Mouse (Mus musculus) mesoderm, embryonic 11.5 days (tissue): ENCODE measurements around the gene Jsrp1.
A peak's percentile ranks its signal among the peaks of the same experiment; 100 is the strongest.

Experiments
- DNase-seq: peaks from one replicate; pipeline ENCODE4 v3.0.0-alpha.2; 2012; ENCODE audit warnings: low read depth, low spot score

Gene Jsrp1

DNA sequence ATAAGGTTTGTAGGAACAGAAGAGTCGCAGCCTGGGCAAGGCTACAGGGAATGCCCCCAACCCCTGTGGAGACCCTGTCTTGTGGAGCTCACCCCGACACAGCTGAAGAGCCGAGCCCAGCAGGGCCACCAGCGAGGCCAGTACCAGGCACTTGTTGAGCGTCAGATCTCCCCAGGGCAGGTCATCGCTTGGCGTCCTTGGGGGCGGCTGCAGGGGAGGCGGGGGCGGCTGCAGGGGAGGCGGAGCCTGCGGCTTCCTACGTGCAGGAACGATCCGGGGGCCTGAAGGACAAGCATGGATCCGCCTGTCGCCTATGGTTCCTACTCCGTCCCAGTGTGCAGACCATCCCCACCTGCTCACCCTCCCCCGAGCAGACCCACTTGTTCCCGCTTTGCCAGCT is 3.2 kb downstream of the Jsrp1 start:
- no peak for DNase-seq

DNA sequence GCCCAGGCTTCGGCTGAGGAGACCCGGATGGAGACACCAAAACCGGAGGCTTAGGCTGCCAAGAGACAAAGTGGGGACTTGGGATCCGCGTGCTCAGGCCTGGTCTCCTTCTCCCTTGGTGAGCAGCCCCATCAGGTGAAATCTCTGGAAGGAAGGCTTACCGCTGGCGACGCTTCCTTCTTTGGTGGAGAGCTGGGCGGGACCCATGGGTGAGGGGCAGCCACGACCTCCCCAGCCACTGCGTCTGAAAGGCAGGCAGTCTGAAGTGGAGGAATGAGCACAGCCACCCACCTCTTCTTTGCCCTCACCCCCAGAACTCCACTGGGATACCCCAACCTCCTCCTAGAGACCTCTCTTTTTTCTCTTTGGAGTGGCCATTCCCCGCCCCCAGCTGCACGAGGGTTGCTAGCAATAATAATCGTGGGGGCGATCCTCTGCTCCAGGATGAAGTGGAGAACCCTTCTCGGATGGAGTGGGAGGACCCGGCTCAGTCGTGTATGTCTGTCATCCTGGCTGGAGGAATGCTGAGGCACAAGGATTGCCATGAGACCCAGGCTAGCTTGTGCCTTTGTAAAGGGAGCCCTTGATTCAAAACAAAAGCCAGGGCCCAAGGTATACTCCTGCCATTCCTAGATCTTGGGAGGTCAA is 4.2 kb downstream of the Jsrp1 start:
- DNase-seq: no peak

DNA sequence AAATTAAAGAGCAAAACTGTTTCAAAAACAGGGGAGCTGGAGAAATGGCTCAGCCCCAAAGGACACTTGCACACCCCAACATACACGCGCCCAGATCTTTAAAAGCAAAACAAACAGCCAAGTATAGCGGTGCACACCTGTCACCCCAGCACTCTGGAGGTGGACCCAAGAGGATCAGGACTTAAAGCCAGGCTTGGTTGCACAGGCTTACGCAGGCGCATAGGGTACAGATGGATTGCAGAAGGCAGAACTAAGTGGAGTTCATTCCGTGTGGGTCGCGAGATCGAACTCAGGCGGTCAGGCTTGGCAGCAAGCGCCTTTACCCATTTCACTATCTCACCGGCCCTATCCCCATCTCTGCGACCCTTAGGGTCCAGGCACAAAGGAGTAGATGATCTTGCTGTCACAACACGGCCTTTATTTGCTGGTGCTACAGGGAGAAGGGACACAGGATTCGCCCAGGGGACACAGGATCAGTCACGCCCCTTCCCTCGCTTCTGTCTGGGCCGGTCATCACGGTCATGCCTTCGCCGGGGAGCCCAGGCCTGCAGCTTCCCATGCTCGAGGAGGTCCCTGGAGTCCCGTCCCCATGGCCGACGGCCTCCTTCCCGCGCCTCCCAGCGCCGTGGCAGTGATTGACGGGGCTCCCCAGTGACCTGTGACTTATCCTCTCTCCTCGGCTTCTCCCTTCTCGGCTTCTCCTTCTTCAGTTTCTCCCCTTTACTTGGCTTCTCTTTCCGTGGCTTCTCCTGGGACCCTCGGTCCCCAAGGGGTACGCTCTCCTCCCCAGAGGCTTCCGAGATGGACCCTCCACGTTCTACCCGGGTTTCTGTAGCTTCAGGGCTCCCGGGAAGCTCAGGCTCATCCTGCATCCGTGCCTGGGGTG is 5.0 kb downstream of the Jsrp1 start:
- no peak for DNase-seq

DNA sequence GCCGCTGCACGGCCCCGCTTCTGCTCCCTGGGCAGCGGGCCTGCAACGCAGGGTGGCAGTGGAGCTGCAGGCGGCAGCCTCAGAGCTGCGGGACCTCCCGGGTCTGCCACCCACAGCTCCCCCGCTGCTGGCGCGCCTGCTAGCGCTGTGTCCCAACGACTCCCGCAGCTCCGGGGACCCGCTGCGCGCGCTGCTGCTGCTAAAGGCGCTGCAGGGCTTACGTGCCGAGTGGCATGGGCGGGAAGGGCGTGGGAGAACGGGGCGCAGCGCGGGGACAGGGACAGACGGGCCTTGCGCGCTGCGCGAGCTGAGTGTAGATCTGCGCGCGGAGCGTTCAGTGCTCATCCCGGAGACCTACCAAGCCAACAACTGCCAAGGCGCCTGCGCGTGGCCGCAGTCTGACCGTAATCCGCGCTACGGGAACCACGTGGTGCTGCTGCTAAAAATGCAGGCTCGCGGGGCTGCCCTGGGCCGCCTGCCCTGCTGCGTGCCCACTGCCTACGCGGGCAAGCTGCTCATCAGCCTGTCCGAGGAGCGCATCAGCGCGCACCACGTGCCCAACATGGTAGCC is 6.2 kb downstream of the Jsrp1 start:
- peak; percentile 86 for DNase-seq

DNA sequence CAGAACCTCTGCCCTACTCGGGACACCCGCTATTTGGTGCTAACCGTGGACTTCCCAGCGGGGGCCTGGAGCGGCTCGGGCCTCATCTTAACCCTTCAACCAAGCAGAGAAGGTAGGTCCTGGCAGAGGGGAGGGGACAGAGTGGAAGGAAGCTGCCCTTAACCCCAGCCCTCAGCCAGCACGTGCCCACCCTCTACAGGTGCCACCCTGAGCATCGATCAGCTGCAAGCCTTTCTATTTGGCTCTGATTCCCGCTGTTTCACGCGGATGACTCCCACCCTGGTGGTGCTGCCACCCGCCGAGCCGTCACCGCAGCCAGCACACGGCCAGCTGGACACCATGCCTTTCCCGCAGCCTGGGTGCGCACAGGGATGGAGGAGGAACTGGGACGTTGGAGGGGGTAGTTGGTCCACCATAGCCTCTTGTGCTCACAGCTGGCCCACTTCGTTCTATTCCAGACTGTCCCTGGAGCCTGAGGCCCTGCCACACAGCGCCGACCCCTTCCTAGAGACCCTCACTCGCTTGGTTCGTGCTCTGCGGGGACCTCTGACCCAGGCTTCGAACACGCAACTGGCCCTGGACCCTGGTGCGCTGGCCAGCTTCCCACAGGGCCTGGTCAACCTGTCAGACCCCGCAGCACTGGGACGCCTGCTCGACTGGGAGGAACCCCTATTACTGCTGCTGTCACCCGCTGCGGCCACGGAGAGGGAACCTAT is 6.8 kb downstream of the Jsrp1 start:
- no peak for DNase-seq

DNA sequence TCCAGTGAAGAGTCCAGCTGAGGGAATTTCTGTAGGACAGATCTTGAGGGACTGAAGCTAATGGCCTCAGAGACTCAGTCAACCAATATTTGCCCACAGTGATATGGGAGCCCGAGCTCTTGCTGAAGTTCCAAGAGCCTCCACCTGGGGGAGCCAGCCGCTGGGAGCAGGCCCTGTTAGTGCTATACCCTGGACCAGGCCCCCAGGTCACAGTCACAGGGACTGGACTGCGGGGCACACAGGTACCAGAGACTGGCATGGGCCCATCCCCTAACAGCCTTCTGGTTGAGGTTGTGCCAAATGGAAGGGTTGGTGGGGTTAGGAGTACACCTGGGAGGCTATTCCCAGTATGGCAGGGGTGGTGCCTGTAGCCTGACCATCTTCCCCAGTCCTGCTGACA is 7.4 kb downstream of the Jsrp1 start:
- DNase-seq: peak; percentile 70

DNA sequence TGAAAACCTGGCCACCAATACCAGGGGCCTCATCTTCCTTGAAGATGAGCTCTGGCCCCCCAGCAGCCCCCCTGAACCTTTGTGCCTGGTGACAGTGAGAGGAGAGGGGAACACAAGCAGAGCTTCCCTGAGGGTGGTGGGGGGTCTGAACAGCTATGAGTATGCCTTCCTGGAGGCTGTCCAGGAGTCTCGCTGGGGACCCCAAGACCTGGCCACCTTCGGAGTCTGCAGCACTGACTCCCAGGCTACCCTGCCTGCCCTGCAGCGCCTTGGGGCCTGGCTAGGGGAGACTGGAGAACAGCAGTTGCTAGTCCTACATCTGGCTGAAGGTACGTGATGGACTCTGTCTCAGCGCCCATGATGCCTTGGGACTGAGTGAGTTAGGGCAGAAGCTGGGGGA is 8.0 kb downstream of the Jsrp1 start:
- no peak for DNase-seq

DNA sequence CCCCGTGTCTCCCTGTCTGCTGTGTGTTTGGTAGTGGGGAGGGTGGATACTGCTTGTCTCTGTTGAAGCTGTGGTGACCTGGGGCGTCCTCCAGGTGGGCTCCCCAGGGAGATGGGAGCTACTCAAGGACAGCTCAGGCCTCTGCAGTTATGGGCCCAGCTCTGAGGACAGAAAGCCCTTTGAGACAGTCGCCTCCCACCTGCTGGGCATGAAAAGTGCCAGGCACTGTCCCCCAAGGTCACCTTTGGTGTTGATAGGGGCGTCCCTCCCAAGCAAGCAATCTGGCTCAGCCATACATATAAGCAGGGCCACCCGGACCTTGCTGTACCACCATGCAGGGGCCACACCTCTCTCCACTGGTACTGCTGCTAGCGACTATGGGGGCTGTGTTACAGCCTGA is 8.4 kb downstream of the Jsrp1 start, which contains the start of gene Amh:
Gene Amh (plus strand): TSS at position 328 of the 400 bp plus-strand sequence.
- no peak for DNase-seq

DNA sequence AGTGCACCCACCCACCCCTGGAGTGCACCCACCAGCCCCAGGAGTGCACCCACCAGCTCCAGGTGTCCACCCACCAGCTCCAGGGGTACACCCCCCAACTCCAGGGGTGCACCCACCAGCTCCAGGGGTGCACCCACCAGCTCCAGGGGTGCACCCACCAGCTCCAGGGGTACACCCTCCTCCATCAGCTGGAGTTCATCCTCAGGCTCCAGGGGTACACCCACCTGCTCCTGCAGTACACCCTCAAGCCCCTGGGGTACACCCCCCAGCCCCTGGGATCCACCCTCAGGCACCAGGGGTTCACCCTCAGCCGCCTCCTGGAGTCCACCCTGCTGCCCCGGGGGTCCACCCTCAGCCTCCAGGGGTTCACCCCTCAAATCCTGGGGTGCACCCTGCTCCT is 9.0 kb downstream of the Jsrp1 start:
- DNase-seq: no peak

DNA sequence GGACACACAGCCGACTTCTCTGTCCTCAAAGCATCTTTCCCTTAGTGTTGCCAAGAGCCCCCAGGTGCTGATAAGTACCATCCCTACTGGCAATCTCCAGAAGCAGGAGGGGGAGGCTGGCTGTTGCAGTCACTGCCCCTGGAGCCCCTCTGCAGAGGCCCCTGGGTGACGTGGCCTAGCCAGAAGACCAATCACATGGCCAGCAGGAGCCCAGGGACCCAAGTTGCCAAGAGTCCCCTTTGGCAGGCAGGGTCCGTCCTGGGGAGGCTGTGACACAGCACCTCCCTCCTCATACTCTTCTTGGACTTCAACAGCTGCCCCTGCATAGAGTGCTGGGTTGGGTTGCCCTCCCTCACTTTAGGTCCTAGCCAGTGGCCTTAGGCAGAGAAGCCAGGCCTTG is 10.3 kb downstream of the Jsrp1 start:
- no peak for DNase-seq

DNA sequence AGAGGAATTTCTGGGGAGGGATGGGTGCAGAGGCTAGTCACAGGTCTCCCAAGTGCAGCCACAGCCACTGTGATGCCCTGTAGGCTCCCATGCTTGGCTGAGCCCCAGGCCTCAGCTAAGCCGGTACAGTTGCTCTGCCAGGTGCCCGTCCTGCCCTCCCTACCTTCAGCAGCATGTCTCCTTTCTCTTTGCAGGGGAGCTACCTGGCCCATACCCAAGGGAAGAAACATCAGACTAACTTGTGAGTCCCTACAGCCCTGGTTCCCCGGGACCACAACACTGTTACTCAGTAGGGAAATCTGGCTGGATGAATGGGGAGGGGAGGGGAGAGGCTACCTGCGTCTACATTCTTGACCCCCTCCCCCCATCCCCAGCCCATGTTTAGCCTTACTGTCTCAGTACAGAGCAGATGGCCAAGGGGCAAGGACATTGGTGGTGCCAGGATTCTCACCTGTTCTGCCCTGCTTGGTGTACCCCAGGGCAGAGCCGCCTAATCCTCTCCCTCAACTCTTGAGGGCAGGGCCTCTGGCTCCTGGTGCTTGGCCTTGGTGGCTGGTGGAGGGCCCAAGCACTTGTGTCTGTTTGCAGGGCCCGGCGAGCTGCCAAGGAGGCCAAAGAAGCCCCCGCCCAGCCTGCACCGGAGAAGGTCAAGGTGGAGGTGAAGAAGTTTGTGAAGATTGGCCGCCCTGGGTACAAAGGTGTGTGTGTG is 10.9 kb downstream of the Jsrp1 start:
- DNase-seq: no peak

DNA sequence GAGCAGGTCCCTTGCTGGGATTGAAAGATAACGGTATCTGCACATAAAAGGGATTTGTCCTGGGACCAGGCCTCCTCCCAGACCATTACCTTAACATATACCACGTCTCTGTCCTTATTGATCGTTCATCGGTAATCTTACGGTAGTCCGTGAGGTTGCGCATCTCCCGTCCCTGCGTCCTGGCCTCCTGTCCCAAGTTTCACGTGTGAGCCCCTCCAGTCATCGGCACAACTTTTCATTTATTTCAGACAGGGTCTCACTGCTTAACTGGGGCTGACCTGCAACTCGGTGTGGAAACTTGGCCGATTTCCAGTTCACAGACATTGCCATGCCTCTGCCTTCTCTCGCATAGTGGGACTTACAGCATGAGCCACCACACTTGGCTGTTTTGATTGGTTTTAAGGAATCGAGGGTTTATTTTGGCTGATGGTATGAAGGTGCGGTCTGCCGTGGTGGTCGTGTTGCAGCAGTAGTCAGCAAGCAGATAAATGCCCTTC is 14.2 kb downstream of the Jsrp1 start:
- DNase-seq: no peak

DNA sequence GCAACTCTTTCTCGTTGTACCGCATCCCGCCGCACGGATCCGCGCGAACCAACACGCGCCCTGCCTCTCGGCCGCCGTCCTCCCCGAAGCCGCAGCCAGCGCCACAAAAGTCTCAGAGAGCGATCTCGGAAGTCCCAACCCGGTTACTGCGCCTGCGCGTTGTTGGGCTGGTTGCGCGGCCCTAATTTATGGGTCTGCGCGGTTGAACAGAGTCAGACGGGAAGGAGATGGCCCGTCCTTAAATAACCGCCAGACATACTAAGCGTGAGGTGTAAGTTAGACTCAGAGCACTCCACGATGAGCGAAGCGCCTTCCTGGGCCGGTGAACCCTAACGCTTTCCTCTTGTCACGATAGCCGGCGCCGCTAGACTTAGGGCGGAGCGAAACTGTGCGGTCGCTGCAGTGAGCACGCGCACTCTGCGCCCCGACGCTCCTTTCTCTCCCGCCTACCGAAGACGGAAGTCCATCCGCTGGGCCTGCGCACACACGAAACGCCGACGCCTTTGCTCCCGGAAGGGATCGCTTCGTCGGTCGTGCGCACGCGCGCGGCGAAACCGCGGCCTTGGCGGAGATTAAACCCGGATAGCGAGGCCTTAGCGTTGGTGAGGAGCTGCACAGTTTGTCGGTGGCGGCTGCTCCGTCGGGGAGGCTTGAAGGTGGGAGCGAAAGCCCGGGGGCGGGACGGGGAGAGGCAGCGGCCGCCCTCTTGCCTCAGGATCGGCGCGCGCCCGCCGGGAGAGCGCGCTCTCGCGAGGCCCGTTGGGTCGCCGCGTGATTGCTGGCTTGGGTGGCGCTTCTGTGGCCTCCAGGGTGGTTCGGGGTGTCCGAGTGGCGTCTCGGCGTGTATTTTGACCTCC is 14.9 kb downstream of the Jsrp1 start, which contains the start of the genes Sf3a2 and Plekhj1:
Gene Sf3a2 (plus strand): TSS at position 49 of the 857 bp plus-strand sequence.
Gene Plekhj1 (minus strand): TSS at position 477 of the 857 bp plus-strand sequence.
- peak; percentile 97 for DNase-seq

DNA sequence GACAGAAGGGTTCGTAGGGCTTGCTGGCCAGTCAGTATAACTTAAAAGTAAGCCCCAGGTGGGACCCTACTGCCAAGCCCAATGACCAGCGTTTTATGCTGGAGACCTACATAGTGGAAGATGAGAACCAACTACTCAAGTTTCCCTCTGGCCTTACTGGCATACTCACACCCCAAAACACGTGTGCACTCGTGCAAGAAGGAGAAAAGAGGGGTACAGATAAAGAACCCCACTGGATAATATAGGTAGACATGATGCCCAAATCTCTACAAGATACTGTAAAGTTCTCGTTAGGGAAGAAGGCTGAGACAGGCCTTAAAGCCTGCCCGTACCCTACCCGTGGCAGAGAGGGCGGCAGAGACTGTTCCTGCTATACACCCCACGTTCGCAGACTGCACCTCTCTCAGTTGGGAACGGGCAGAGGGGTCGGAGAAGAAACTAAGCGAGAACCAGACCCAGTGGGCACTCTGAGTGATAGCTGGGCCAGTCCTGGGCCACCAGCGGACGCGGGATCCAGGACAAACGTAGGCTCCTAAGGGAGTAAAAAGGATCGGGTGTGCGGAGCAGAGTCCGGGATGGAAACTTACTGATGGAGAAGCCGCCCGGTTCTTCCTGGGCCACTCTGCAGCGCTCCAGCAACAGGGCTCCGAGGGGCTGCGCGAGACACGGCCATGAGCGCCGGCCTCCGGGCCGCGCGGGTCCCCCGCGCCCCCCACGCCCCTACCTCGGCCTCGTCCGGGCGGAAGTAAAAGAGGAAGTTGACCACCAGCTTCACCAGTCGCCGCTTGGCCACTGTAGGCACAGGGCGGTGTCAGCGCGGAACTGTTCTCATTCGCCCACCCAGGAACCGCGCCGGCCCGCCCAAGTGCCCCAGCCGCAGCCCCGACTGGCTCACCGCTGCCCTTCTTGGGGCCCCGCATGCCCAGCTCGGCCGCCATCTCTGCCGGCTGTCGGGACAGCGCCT is 15.8 kb downstream of the Jsrp1 start:
- no peak for DNase-seq

DNA sequence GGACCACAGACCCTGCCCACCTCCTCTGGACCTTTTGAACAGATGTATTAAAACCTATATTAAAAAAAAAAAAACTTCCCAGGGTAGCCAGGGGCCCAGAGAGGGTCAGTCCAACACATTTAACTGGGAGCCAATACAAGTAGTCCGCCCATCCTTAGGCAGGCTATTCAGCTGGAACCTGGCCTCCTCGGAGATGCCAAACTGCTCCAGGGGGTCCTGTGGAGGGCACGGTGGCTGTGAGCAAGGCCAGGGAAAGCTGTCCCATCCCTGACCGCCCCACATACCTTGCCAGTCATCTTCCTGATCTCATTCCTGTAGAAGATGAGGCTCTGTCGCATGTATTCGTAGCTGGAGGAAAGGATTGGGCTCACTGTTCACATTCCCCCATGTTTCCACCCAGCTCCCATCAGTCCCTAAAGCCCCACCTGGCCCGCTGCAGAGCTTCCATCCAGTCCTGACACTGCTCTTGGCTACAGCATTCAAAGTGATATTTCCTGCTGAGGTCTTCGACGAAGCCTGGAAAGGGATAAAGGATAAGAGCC is 16.9 kb downstream of the Jsrp1 start:
- DNase-seq: no peak

DNA sequence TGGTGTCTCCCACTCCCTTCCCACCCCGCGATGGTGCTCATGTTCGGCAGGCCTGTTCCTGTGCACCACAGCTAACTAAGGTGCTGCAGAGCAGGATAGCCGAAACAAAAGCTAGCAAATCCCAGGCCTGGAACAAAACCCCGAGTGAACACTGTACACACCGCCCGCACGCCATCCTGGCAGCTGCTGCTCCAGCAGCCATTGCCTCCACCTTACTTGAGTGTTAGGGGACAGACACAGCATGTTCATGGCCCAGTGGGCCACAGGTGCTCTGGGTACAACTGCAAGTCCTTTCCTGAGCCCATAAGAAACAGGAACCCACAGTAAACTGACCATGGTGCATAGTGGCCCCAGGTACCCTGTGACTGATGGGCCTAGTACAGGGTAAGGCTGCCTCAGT is 18.5 kb downstream of the Jsrp1 start:
- no peak for DNase-seq

DNA sequence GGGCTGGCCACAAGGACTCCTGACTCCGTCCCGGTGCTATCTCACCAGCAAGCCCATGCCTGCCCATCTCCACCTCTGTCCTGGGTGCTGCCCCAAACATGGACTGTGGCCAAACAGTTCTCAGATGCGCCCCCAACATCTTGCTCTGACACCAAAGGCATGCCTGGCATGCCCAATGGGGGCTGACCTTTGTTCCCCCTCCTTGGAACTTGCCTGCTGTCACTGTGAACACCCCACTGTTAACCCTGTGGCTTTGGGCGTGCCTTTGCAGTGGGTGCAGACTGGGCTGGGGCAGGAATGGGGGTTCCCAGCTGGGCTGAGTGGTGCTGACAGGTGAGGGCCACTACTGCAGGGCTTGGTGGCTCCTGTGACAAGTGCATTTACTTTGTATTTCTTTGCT is 19.5 kb downstream of the Jsrp1 start:
- DNase-seq: no peak

DNA sequence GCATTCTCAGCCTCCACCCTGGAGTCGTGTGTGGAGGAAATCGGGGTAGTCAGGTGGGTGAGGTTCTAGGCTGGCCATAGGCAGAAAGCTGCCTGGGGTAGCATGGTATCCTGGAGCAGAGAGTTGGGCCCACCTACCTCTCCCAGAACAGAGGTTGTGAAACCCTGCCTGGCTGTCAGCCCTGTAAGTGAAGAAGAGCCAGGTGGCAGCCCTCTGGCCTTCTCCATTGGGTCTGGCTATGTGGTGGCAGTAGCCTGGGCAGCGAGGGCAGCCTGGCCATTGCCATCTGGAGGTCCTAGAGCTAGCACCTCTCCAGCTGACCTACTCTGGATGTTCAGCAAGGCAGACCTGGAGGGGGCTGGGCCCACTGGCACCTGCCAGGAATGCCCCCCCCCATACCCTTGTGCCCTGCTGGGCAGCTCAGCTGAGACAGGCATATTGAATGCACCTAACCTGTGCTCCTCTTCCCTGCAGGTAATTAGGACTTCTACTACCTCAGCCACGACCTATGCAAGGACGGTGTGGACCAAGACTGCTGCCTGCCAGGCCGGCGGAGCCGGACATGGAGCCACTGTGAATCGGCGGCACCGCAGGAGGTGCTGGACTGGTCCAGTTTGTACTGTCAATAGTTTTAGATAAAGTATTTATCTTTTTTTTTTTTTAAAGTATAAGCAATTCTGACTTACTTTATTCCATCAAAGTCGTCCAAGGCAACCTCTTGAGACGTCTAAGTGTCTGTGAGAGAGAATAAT is 20.1 kb downstream of the Jsrp1 start:
- no peak for DNase-seq
